Mouse (Mus musculus): ENCODE measurements around the gene Phxr2. TPM values are rescaled to one million over a fixed set of nuclear protein-coding genes. Genes with fewer than 3 reads are reported as not detected.
A peak's percentile ranks its signal among the peaks of the same experiment; 100 is the strongest.
"Not testable (repeated sequence)": the region's sequence is repeated elsewhere in the genome, so short reads cannot be mapped to it uniquely, and the experiment has no call there.

Gene Phxr2
- polyA plus RNA-seq, 1 experiment from 2014 or later, result not detected

GRCm38 (mm10) chr10:99163002-99163401 is 36.9 kb upstream of the Phxr2 start:
- 90% methylated on average over 5 of the region's 5 CpGs for WGBS
- Histone ChIP-seq H3K4me1 (ENCODE audit: control insufficient read depth, insufficient read depth, low read length) (peaks cover 10% of the 10 kb centered on the region), H3K27ac (ENCODE audit: low read length) (no peak overlapping the region), H3K36me3 (ENCODE audit: control insufficient read depth, insufficient read depth, low read length) (no peaks in the 10 kb centered on the region), H3K9me3 (ENCODE audit: control insufficient read depth, low read length) (no peaks in the 10 kb centered on the region), H3K9ac (ENCODE audit: low read depth, low read length) (no peak overlapping the region), H3K27me3 (replicated peaks; ENCODE audit: control insufficient read depth, insufficient read depth, low read length) (no peaks in the 10 kb centered on the region), H3K4me3 (ENCODE audit: low read length) (no peak overlapping the region), H3K4me2 (ENCODE audit: low read depth, low read length) (no peak overlapping the region)
- no peak for ATAC-seq

DNA sequence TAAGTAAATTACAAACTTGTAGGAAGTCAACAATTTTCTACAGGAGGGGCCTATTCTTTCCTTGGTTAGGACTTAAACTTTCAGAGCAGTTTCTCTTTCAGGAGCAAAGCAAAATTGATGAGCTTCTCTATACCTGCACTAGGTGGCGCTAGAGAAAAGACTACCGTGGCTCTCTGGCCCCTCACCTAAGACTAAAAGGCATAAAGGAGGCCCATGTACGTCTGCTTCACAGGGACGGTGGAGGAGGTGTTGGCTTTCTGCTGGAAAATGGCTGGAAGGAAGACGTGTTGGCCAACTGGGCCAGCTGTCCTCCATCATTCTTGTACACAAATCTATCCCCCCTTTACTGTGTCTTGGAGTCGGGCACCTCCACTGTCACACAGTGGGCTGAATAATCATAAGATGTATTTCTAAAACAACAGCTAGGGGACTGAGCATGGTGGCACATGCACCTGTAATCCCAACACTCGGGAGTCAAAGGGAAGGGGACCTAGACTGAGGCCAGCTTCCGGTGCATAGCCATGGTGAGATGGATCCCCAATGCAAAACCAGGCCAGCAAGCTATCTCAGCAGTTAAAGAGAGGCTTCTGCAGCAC is 36.0 kb upstream of the Phxr2 start:
- no peaks in the 10 kb centered on the region for H3K27me3 ChIP-seq (replicated peaks; ENCODE audit: control insufficient read depth, insufficient read depth, low read length)
- 44% methylated on average over 8 of the region's 8 CpGs for WGBS
- no peak overlapping the region for H3K27ac ChIP-seq (ENCODE audit: low read length)
- H3K36me3 ChIP-seq (ENCODE audit: control insufficient read depth, insufficient read depth, low read length), result 0 out of 2 replicates have a peak, but pooled peaks cover 2% of the 10 kb centered on the region
- H3K4me3 ChIP-seq (ENCODE audit: low read length), result no peak overlapping the region
- no peaks in the 10 kb centered on the region for H3K9me3 ChIP-seq (ENCODE audit: control insufficient read depth, low read length)
- no peak for ATAC-seq
- no peak overlapping the region for H3K9ac ChIP-seq (ENCODE audit: low read depth, low read length)
- H3K4me2 ChIP-seq (ENCODE audit: low read depth, low read length), result no peak overlapping the region
- H3K4me1 ChIP-seq (ENCODE audit: control insufficient read depth, insufficient read depth, low read length), result peaks cover 10% of the 10 kb centered on the region

DNA sequence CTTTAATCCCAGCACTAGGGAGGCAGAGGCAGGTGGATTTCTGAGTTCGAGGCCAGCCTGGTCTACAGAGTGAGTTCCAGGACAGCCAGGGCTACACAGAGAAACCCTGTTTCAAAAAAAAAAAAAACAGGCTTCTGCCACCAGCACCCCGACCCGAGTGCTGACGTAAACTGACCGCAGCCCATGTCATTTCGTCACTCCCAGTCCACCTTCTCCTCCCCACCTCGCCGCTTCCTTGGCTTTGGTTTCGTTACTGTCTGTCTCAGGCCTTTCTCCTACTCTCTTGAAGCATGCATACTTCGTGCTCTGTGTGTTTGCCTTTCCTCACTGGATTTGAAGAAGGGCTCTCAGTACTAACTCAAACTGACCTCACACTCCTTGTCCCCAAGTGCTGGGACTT is 31.6 kb upstream of the Phxr2 start:
- 93% methylated on average over 10 of the region's 10 CpGs for WGBS

DNA sequence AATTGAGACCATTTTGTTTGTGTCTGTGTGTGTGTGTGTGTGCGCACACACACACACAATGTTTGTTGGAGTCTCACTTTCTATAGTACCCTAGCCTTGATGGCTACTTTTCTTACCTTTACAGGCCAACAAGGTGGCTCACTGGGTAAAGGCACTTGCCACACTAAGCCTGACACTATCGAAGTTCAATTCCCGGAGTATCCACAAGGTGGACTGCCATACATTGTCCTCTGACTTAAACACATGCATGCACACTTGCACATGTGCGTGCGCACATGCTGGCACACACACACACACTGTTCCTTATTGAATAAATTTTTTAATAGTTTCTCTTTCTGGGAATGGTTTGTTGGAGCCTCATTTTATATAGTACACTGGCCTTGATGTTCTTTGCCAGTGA is 30.7 kb upstream of the Phxr2 start:
- no peaks in the 10 kb centered on the region for H3K4me1 ChIP-seq (ENCODE audit: control insufficient read depth, insufficient read depth, low read length)
- H3K9ac ChIP-seq (ENCODE audit: low read depth, low read length), result no peak overlapping the region
- H3K9me3 ChIP-seq (ENCODE audit: control insufficient read depth, low read length), result no peaks in the 10 kb centered on the region
- H3K27ac ChIP-seq (ENCODE audit: low read length), result no peak overlapping the region
- H3K27me3 ChIP-seq (replicated peaks; ENCODE audit: control insufficient read depth, insufficient read depth, low read length), result no peaks in the 10 kb centered on the region
- H3K4me3 ChIP-seq (ENCODE audit: low read length), result no peak overlapping the region
- no peak for ATAC-seq
- 0 out of 2 replicates have a peak, but pooled peaks cover 2% of the 10 kb centered on the region for H3K36me3 ChIP-seq (ENCODE audit: control insufficient read depth, insufficient read depth, low read length)
- 93% methylated on average over 5 of the region's 5 CpGs for WGBS
- no peak overlapping the region for H3K4me2 ChIP-seq (ENCODE audit: low read depth, low read length)

More for the DNA sequence above, 31.6 kb upstream of the Phxr2 start:
- H3K36me3 ChIP-seq (ENCODE audit: control insufficient read depth, insufficient read depth, low read length); H3K27me3 ChIP-seq (replicated peaks; ENCODE audit: control insufficient read depth, insufficient read depth, low read length); H3K9ac ChIP-seq (ENCODE audit: low read depth, low read length); H3K27ac ChIP-seq (ENCODE audit: low read length); H3K4me3 ChIP-seq (ENCODE audit: low read length); H3K9me3 ChIP-seq (ENCODE audit: control insufficient read depth, low read length); H3K4me1 ChIP-seq (ENCODE audit: control insufficient read depth, insufficient read depth, low read length); H3K4me2 ChIP-seq (ENCODE audit: low read depth, low read length); ATAC-seq: not testable (repeated sequence)

DNA sequence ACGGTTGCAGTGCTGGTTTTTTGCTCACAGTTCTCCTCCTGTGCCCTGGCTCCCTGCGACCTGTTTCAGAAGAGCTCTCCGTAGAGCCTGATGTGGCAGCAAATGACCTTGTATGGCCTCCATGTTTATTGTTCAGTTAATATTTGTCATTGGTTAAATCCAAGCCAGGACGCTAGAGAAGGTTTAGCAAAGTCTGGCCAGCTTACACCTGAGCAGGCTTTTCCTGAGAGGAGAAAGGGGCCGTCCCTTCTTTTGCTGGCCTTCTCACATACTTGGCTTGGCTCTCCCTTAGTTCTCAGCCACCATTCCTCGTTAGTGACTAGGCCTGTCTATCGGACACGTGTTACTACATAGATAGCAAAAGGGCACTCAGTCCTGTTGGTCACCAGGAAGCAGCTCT is 28.5 kb upstream of the Phxr2 start:
- H3K9ac ChIP-seq (ENCODE audit: low read depth, low read length), result no peak overlapping the region
- no peaks in the 10 kb centered on the region for H3K27me3 ChIP-seq (replicated peaks; ENCODE audit: control insufficient read depth, insufficient read depth, low read length)
- H3K36me3 ChIP-seq (ENCODE audit: control insufficient read depth, insufficient read depth, low read length), result 0 out of 2 replicates have a peak, but pooled peaks cover 2% of the 10 kb centered on the region
- no peak for ATAC-seq
- WGBS, result 65% methylated on average over 8 of the region's 8 CpGs
- H3K9me3 ChIP-seq (ENCODE audit: control insufficient read depth, low read length), result no peaks in the 10 kb centered on the region
- H3K4me2 ChIP-seq (ENCODE audit: low read depth, low read length), result no peak overlapping the region
- no peaks in the 10 kb centered on the region for H3K4me1 ChIP-seq (ENCODE audit: control insufficient read depth, insufficient read depth, low read length)
- H3K4me3 ChIP-seq (ENCODE audit: low read length), result no peak overlapping the region
- H3K27ac ChIP-seq (ENCODE audit: low read length), result no peak overlapping the region

DNA sequence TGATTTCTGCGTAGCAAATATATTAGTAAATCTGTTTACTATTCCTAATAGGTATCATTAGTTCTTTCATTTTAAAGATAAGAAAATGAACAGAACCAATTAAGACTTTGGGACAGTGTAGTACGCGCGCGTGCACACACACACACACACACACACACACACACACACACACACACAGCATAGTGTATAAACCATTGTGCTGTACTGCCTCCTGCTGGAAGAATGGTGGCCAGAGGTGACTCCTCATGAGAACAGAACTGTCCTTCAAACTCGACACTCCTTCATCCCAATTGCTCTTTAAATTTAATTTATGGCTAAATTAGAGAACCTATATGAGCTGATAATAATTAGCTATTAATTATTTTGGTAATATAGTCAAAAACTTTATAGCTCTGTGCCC is 25.9 kb upstream of the Phxr2 start:
- H3K4me2 ChIP-seq (ENCODE audit: low read depth, low read length), result no peak overlapping the region
- no peaks in the 10 kb centered on the region for H3K27me3 ChIP-seq (replicated peaks; ENCODE audit: control insufficient read depth, insufficient read depth, low read length)
- ATAC-seq, result no peak
- no peaks in the 10 kb centered on the region for H3K9me3 ChIP-seq (ENCODE audit: control insufficient read depth, low read length)
- no peaks in the 10 kb centered on the region for H3K4me1 ChIP-seq (ENCODE audit: control insufficient read depth, insufficient read depth, low read length)
- no peak overlapping the region for H3K27ac ChIP-seq (ENCODE audit: low read length)
- H3K4me3 ChIP-seq (ENCODE audit: low read length), result no peak overlapping the region
- no peaks in the 10 kb centered on the region for H3K36me3 ChIP-seq (ENCODE audit: control insufficient read depth, insufficient read depth, low read length)
- 88% methylated on average over 6 of the region's 6 CpGs for WGBS
- no peak overlapping the region for H3K9ac ChIP-seq (ENCODE audit: low read depth, low read length)

- ATAC-seq, result no peak
- Histone ChIP-seq H3K36me3 (ENCODE audit: control insufficient read depth, insufficient read depth, low read length) (no peaks in the 10 kb centered on the region), H3K9me3 (ENCODE audit: control insufficient read depth, low read length) (no peaks in the 10 kb centered on the region), H3K27me3 (replicated peaks; ENCODE audit: control insufficient read depth, insufficient read depth, low read length) (no peaks in the 10 kb centered on the region), H3K4me3 (ENCODE audit: low read length) (no peak overlapping the region), H3K9ac (ENCODE audit: low read depth, low read length) (no peak overlapping the region), H3K4me2 (ENCODE audit: low read depth, low read length) (no peak overlapping the region), H3K4me1 (ENCODE audit: control insufficient read depth, insufficient read depth, low read length) (no peaks in the 10 kb centered on the region), H3K27ac (ENCODE audit: low read length) (no peak overlapping the region)
- 98% methylated on average over 1 of the region's 1 CpGs for whole genome bisulfite sequencing
Observed at GRCm38 (mm10) chr10:99151580-99151979, 25.5 kb upstream of the Phxr2 start.

DNA sequence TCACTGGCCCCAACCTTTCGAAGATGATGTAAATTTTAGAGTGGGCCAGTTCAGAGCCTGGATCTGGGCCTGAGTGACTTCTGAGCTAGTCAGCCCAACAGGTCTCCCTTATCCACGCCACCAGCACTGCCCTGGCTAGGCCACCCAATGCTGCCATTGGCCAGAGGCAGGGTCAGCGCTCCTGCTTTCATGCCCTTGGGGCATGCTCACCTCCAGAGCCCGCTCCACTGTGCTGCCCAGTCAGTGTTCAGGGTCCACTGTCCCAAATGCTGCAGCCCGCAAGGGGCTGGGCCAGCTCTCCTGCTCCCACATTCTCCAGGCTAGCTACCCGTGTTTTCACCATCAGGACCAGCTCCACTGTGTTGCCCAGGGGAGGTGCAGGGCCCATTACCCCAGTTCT is 23.9 kb upstream of the Phxr2 start:
- Histone ChIP-seq H3K4me3 (ENCODE audit: low read length) (no peak overlapping the region), H3K27ac (ENCODE audit: low read length) (no peak overlapping the region), H3K4me2 (ENCODE audit: low read depth, low read length) (no peak overlapping the region), H3K4me1 (ENCODE audit: control insufficient read depth, insufficient read depth, low read length) (no peaks in the 10 kb centered on the region), H3K9me3 (ENCODE audit: control insufficient read depth, low read length) (no peaks in the 10 kb centered on the region), H3K36me3 (ENCODE audit: control insufficient read depth, insufficient read depth, low read length) (no peaks in the 10 kb centered on the region), H3K27me3 (replicated peaks; ENCODE audit: control insufficient read depth, insufficient read depth, low read length) (no peaks in the 10 kb centered on the region), H3K9ac (ENCODE audit: low read depth, low read length) (no peak overlapping the region)
- 96% methylated on average over 6 of the region's 6 CpGs for WGBS
- no peak for ATAC-seq

GRCm38 (mm10) chr10:99146596-99146995 is 20.5 kb upstream of the Phxr2 start:
- Histone ChIP-seq H3K27me3 (replicated peaks; ENCODE audit: control insufficient read depth, insufficient read depth, low read length) (no peaks in the 10 kb centered on the region), H3K4me2 (ENCODE audit: low read depth, low read length) (no peak overlapping the region), H3K9ac (ENCODE audit: low read depth, low read length) (no peak overlapping the region), H3K36me3 (ENCODE audit: control insufficient read depth, insufficient read depth, low read length) (no peaks in the 10 kb centered on the region), H3K4me3 (ENCODE audit: low read length) (no peak overlapping the region), H3K4me1 (ENCODE audit: control insufficient read depth, insufficient read depth, low read length) (no peaks in the 10 kb centered on the region), H3K9me3 (ENCODE audit: control insufficient read depth, low read length) (no peaks in the 10 kb centered on the region), H3K27ac (ENCODE audit: low read length) (no peak overlapping the region)
- no peak for ATAC-seq
- 91% methylated on average over 8 of the region's 8 CpGs for WGBS

DNA sequence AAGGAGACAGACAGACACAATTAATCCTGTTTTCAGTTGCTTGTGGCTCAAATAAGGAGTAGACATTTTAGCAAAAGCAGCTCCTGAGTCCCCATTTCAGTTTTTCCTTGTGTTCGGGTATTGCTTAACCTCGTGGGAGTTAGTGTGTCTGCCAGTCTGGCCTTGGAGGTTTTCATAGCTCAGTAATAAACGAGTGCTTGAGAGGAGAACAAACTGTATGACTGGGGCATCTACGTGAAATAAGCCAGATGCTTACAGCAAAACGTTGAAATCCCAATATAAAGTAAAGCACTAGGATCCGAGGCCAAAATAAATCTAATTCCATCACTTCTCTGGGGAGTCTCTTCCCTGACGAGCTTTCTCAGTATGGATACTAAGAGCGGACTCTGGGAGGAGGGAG is 19.5 kb upstream of the Phxr2 start:
- Histone ChIP-seq H3K4me2 (ENCODE audit: low read depth, low read length) (no peak overlapping the region), H3K36me3 (ENCODE audit: control insufficient read depth, insufficient read depth, low read length) (no peaks in the 10 kb centered on the region), H3K9me3 (ENCODE audit: control insufficient read depth, low read length) (no peaks in the 10 kb centered on the region), H3K27ac (ENCODE audit: low read length) (no peak overlapping the region), H3K4me1 (ENCODE audit: control insufficient read depth, insufficient read depth, low read length) (no peaks in the 10 kb centered on the region), H3K27me3 (replicated peaks; ENCODE audit: control insufficient read depth, insufficient read depth, low read length) (no peaks in the 10 kb centered on the region), H3K9ac (ENCODE audit: low read depth, low read length) (no peak overlapping the region), H3K4me3 (ENCODE audit: low read length) (no peak overlapping the region)
- WGBS, result 63% methylated on average over 8 of the region's 8 CpGs
- peak; percentile 23; the same call in 1 of the 2 replicates for ATAC-seq

Measured in intestine, embryonic 16.5 days (tissue).